Mouse (Mus musculus) ES-CJ7 (cell line): ENCODE results near the gene Baz1a.

Experiments used
- DNase-seq: peaks from one replicate; pipeline ENCODE4 v3.0.0; 2011; ENCODE audit warnings: low read depth, low spot score

The Baz1a gene

GRCm38 (mm10) chr12:54859531-54859930 is 154.6 kb downstream of the Baz1a start:
- no peak for DNase-seq

GRCm38 (mm10) chr12:54850551-54850950 is 163.6 kb downstream of the Baz1a start:
- no peak for DNase-seq

GRCm38 (mm10) chr12:54844415-54844814 is 169.7 kb downstream of the Baz1a start:
- DNase-seq = no peak
